Mouse (Mus musculus) forebrain, embryonic 13.5 days (tissue): ENCODE data around the gene 1810024B03Rik. TPM values are rescaled to one million over a fixed set of nuclear protein-coding genes. Genes with fewer than 3 reads are reported as not detected.
"Not testable (repeated sequence)": the region's sequence is repeated elsewhere in the genome, so short reads cannot be mapped to it uniquely, and the experiment has no call there.

Source experiments
- ATAC-seq: fragments of 200-750 bp; cut with Nextera tagmentation; 2 replicates; pipeline ENCODE4 v1.8.0; 2017
- H3K27ac ChIP-seq: fragments of 300-500 bp; sonication (generic); 2 replicates; pipeline ENCODE4 v1.5.1; 2015; ENCODE audit warnings: inconsistent platforms, mild to moderate bottlenecking, moderate library complexity
- H3K27me3 ChIP-seq: fragments of 300-500 bp; sonication (generic); 2 replicates; pipeline ENCODE4 v1.6.1; 2015; ENCODE audit warnings: mild to moderate bottlenecking, inconsistent platforms
- H3K36me3 ChIP-seq: fragments of 300-500 bp; sonication (generic); 2 replicates; pipeline ENCODE4 v1.6.1; 2015; ENCODE audit warnings: mild to moderate bottlenecking, inconsistent platforms; ENCODE audit not compliant: poor library complexity, severe bottlenecking
- H3K4me1 ChIP-seq: fragments of 300-500 bp; sonication (generic); 2 replicates; pipeline ENCODE4 v1.6.1; 2015; ENCODE audit warnings: inconsistent platforms
- H3K4me2 ChIP-seq: fragments of 300-500 bp; sonication (generic); 2 replicates; pipeline ENCODE4 v1.6.1; 2015; ENCODE audit warnings: inconsistent platforms, mild to moderate bottlenecking, moderate library complexity
- H3K4me3 ChIP-seq: fragments of 300-500 bp; sonication (generic); 2 replicates; pipeline ENCODE4 v1.5.1; 2015; ENCODE audit warnings: mild to moderate bottlenecking, inconsistent platforms
- H3K9ac ChIP-seq: fragments of 300-500 bp; sonication (generic); 2 replicates; pipeline ENCODE4 v1.6.1; 2015; ENCODE audit warnings: mild to moderate bottlenecking, inconsistent platforms
- H3K9me3 ChIP-seq: fragments of 300-500 bp; sonication (generic); replicated peaks from 2 replicates; pipeline ENCODE4 v1.6.1; 2016; ENCODE audit warnings: inconsistent platforms
- WGBS: fragments of 180-500 bp; shearing (Covaris S2); methylation state at CpG from one replicate; pipeline ENCODE4 v1.1.7; 2015; 5-methylcytosine and 5-hydroxymethylcytosine counted together
- polyA plus RNA-seq: library from polyadenylated mRNA; unstranded; fragments of >200 nt; fragmentation: Nextera tagmentation; extraction: Ambion mirVana; gene quantifications from 2 replicates; pipeline ENCODE4 v1.2.1, GENCODE M21; 2015

The 1810024B03Rik gene
- polyA plus RNA-seq, 1 experiment from 2014 or later, result 3.4 TPM

GRCm38 (mm10) chr2:127237897-127238610, 30.0 kb upstream of the 1810024B03Rik start:
- no peaks in the 10 kb centered on the region for H3K9me3 ChIP-seq
- H3K36me3 ChIP-seq, result peaks cover 94% of the 10 kb centered on the region
- WGBS, result 95% methylated on average over 11 of the region's 11 CpGs
- no peak overlapping the region for H3K27ac ChIP-seq
- H3K4me2 ChIP-seq, result no peak overlapping the region
- no peaks in the 10 kb centered on the region for H3K27me3 ChIP-seq
- no peak for ATAC-seq
- no peaks in the 10 kb centered on the region for H3K4me1 ChIP-seq
- H3K9ac ChIP-seq, result no peak overlapping the region
- H3K4me3 ChIP-seq, result no peak overlapping the region

- no peak for ATAC-seq
- WGBS, result 99% methylated on average over 3 of the region's 3 CpGs
- Histone ChIP-seq H3K4me2 (no peak overlapping the region), H3K9ac (no peak overlapping the region), H3K36me3 (peaks cover 95% of the 10 kb centered on the region), H3K27me3 (no peaks in the 10 kb centered on the region), H3K9me3 (no peaks in the 10 kb centered on the region), H3K4me3 (no peak overlapping the region), H3K4me1 (no peaks in the 10 kb centered on the region), H3K27ac (no peak overlapping the region)
Measured at GRCm38 (mm10) chr2:127225261-127225660, 17.2 kb upstream of the 1810024B03Rik start.

GRCm38 (mm10) chr2:127217746-127218145, 9.7 kb upstream of the 1810024B03Rik start:
- peaks cover 97% of the 10 kb centered on the region for H3K36me3 ChIP-seq
- no peak overlapping the region for H3K4me3 ChIP-seq

GRCm38 (mm10) chr2:127210701-127211100, 2.6 kb upstream of the 1810024B03Rik start:
- H3K27ac ChIP-seq, result no peak overlapping the region
- no peaks in the 10 kb centered on the region for H3K9me3 ChIP-seq
- ATAC-seq, result no peak
- no peaks in the 10 kb centered on the region for H3K27me3 ChIP-seq
- no peak overlapping the region for H3K9ac ChIP-seq
- H3K4me2 ChIP-seq, result no peak overlapping the region
- H3K4me1 ChIP-seq, result peaks cover 9% of the 10 kb centered on the region
- 95% methylated on average over 11 of the region's 11 CpGs for WGBS
- peaks cover 58% of the 10 kb centered on the region for H3K36me3 ChIP-seq
- H3K4me3 ChIP-seq, result no peak overlapping the region

More at GRCm38 (mm10) chr2:127217746-127218145, 9.7 kb upstream of the 1810024B03Rik start:
- Histone ChIP-seq H3K27ac (no peak overlapping the region), H3K9ac (no peak overlapping the region), H3K4me1 (no peaks in the 10 kb centered on the region), H3K9me3 (no peaks in the 10 kb centered on the region), H3K4me2 (no peak overlapping the region), H3K27me3 (no peaks in the 10 kb centered on the region)
- 98% methylated on average over 5 of the region's 5 CpGs for WGBS
- no peak for ATAC-seq

- WGBS, result 0% methylated on average over 17 of the region's 17 CpGs
- H3K36me3 ChIP-seq, result peaks cover 35% of the 10 kb centered on the region
- ATAC-seq, result no peak; the same call in 1 of the 2 replicates
- H3K4me3 ChIP-seq, result peak overlapping the region; percentile 90
- no peaks in the 10 kb centered on the region for H3K27me3 ChIP-seq
- peaks cover 9% of the 10 kb centered on the region for H3K4me1 ChIP-seq
- H3K27ac ChIP-seq, result peak overlapping the region; percentile 73
- peak overlapping the region; percentile 87 for H3K4me2 ChIP-seq
- H3K9ac ChIP-seq, result peak overlapping the region; percentile 81
- no peaks in the 10 kb centered on the region for H3K9me3 ChIP-seq
Measured at GRCm38 (mm10) chr2:127208452-127208769, 331 bp upstream of the 1810024B03Rik start.

- ATAC-seq, result no peak
- H3K4me1 ChIP-seq, result peaks cover 9% of the 10 kb centered on the region
- H3K9me3 ChIP-seq, result no peaks in the 10 kb centered on the region
- no peaks in the 10 kb centered on the region for H3K27me3 ChIP-seq
- H3K27ac ChIP-seq, result no peak overlapping the region
- H3K4me3 ChIP-seq, result no peak overlapping the region
- H3K4me2 ChIP-seq, result no peak overlapping the region
- H3K36me3 ChIP-seq, result peaks cover 27% of the 10 kb centered on the region
- 93% methylated on average over 2 of the region's 2 CpGs for WGBS
- H3K9ac ChIP-seq, result no peak overlapping the region
Measured at GRCm38 (mm10) chr2:127206916-127207315, 1.2 kb downstream of the 1810024B03Rik start.

GRCm38 (mm10) chr2:127205936-127206335, 2.1 kb downstream of the 1810024B03Rik start:
- not testable (repeated sequence) for H3K4me1 ChIP-seq, H3K27ac ChIP-seq, H3K27me3 ChIP-seq, H3K4me2 ChIP-seq, ATAC-seq, H3K9ac ChIP-seq, H3K4me3 ChIP-seq, H3K9me3 ChIP-seq
- 91% methylated on average over 4 of the region's 4 CpGs for WGBS
- peaks cover 20% of the 10 kb centered on the region for H3K36me3 ChIP-seq

- peaks cover 12% of the 10 kb centered on the region for H3K36me3 ChIP-seq
- no peak overlapping the region for H3K4me3 ChIP-seq
- H3K4me1 ChIP-seq, result peaks cover 9% of the 10 kb centered on the region
- 39% methylated on average over 3 of the region's 3 CpGs for WGBS
- no peaks in the 10 kb centered on the region for H3K27me3 ChIP-seq
- H3K9ac ChIP-seq, result no peak overlapping the region
- no peaks in the 10 kb centered on the region for H3K9me3 ChIP-seq
- no peak overlapping the region for H3K27ac ChIP-seq
- no peak for ATAC-seq
- H3K4me2 ChIP-seq, result no peak overlapping the region
Measured at GRCm38 (mm10) chr2:127204932-127205331, 3.1 kb downstream of the 1810024B03Rik start.

GRCm38 (mm10) chr2:127189574-127189973, 18.5 kb downstream of the 1810024B03Rik start:
- Histone ChIP-seq H3K27ac (no peak overlapping the region), H3K9ac (no peak overlapping the region), H3K36me3 (no peaks in the 10 kb centered on the region), H3K4me1 (no peaks in the 10 kb centered on the region), H3K4me2 (no peak overlapping the region), H3K9me3 (no peaks in the 10 kb centered on the region), H3K27me3 (no peaks in the 10 kb centered on the region), H3K4me3 (no peak overlapping the region)
- ATAC-seq, result no peak

- H3K4me2 ChIP-seq, result peak overlapping the region; percentile 74
- peak overlapping the region; percentile 94 for H3K27ac ChIP-seq
- H3K27me3 ChIP-seq, result no peaks in the 10 kb centered on the region
- H3K36me3 ChIP-seq, result no peaks in the 10 kb centered on the region
- WGBS, result 2% methylated on average over 17 of the region's 17 CpGs
- peak overlapping the region; percentile 78 for H3K9ac ChIP-seq
- H3K4me1 ChIP-seq, result peaks cover 12% of the 10 kb centered on the region
- no peaks in the 10 kb centered on the region for H3K9me3 ChIP-seq
- H3K4me3 ChIP-seq, result peak overlapping the region; percentile 53
- peak; percentile 100 for ATAC-seq
Measured at GRCm38 (mm10) chr2:127182598-127183381, 25.3 kb downstream of the 1810024B03Rik start.

GRCm38 (mm10) chr2:127166261-127166660, 41.8 kb downstream of the 1810024B03Rik start:
- H3K4me3 ChIP-seq, H3K9ac ChIP-seq, H3K9me3 ChIP-seq, ATAC-seq, H3K27me3 ChIP-seq, H3K4me1 ChIP-seq, H3K4me2 ChIP-seq, H3K36me3 ChIP-seq, H3K27ac ChIP-seq: not testable (repeated sequence)
- WGBS, result 8% methylated on average over 1 of the region's 1 CpGs

GRCm38 (mm10) chr2:127165675-127166074, 42.4 kb downstream of the 1810024B03Rik start:
- Histone ChIP-seq H3K27me3 (peaks cover 9% of the 10 kb centered on the region), H3K4me3 (no peak overlapping the region), H3K4me2 (no peak overlapping the region), H3K36me3 (no peaks in the 10 kb centered on the region), H3K27ac (no peak overlapping the region), H3K9me3 (no peaks in the 10 kb centered on the region), H3K9ac (no peak overlapping the region), H3K4me1 (no peaks in the 10 kb centered on the region)
- 67% methylated on average over 4 of the region's 4 CpGs for WGBS
- ATAC-seq, result no peak
